Mouse (Mus musculus) megakaryocyte, embryonic 14.5 days (primary cell): ENCODE data around the gene Arl14ep.

Source experiments
- FLI1 ChIP-seq: IDR thresholded peaks from 2 replicates; pipeline ENCODE4 v1.6.1; 2012; ENCODE audit warnings: low read length, inconsistent platforms, mixed read lengths
- GATA1 ChIP-seq: IDR thresholded peaks from 3 replicates; pipeline ENCODE4 v1.6.1; 2012; ENCODE audit warnings: mixed read lengths, low read length, inconsistent platforms, borderline replicate concordance

- TF ChIP-seq FLI1 (no peak), GATA1 (no peak)
Observed at GRCm38 (mm10) chr2:106929906-106930305, 44.3 kb downstream of the Arl14ep start.
